Mouse (Mus musculus) forebrain, postnatal 0 days (tissue): ENCODE results near the gene Lrfn1. TPM values are rescaled to one million over a fixed set of nuclear protein-coding genes. Genes with fewer than 3 reads are reported as not detected.
"Not testable (repeated sequence)": the region's sequence is repeated elsewhere in the genome, so short reads cannot be mapped to it uniquely, and the experiment has no call there.

ENCODE experiments used
- ATAC-seq: fragments of 200-750 bp; cut with Nextera tagmentation; 2 replicates; pipeline ENCODE4 v1.8.0; 2017; ENCODE audit warnings: mild to moderate bottlenecking, moderate library complexity
- DNase-seq: peaks from one replicate; pipeline ENCODE4 v3.0.0-alpha.2; 2015
- H3K27ac ChIP-seq: fragments of 300-500 bp; sonication (generic); 2 replicates; pipeline ENCODE4 v1.5.1; 2014; ENCODE audit warnings: low read depth, mild to moderate bottlenecking, antibody characterized with exemption, low read length, moderate library complexity, mixed read lengths
- H3K27me3 ChIP-seq: fragments of 300-500 bp; sonication (generic); 2 replicates; pipeline ENCODE4 v1.6.1; 2014; ENCODE audit warnings: mild to moderate bottlenecking, low read length, mixed read lengths; ENCODE audit not compliant: insufficient read depth
- H3K36me3 ChIP-seq: fragments of 300-500 bp; sonication (generic); 2 replicates; pipeline ENCODE4 v1.6.1; 2014; ENCODE audit warnings: mild to moderate bottlenecking, moderate library complexity; ENCODE audit not compliant: insufficient read depth
- H3K4me1 ChIP-seq: fragments of 300-500 bp; sonication (generic); 2 replicates; pipeline ENCODE4 v1.6.1; 2014; ENCODE audit warnings: antibody characterized with exemption; ENCODE audit not compliant: insufficient read depth
- H3K4me2 ChIP-seq: fragments of 300-500 bp; sonication (generic); 2 replicates; pipeline ENCODE4 v1.6.1; 2014; ENCODE audit warnings: low read depth, mild to moderate bottlenecking, moderate library complexity
- H3K4me3 ChIP-seq: fragments of 300-500 bp; sonication (generic); 2 replicates; pipeline ENCODE4 v1.5.1; 2014; ENCODE audit warnings: low read depth, low read length, mixed read lengths
- H3K9ac ChIP-seq: fragments of 300-500 bp; sonication (generic); 2 replicates; pipeline ENCODE4 v1.6.1; 2014; ENCODE audit warnings: mild to moderate bottlenecking
- H3K9me3 ChIP-seq: fragments of 300-500 bp; sonication (generic); 2 replicates; pipeline ENCODE4 v1.6.1; 2016; ENCODE audit warnings: low read length
- CTCF ChIP-seq: sonication (generic); IDR thresholded peaks from 2 replicates; pipeline ENCODE4 v1.5.1; 2016; ENCODE audit warnings: antibody characterized with exemption, control low read depth, low read depth
- WGBS: fragments of 180-500 bp; shearing (Covaris S2); extraction: QIAGEN DNeasy Blood & Tissue Kit; methylation state at CpG from one replicate; pipeline ENCODE4 v1.1.7; 2014; 5-methylcytosine and 5-hydroxymethylcytosine counted together
- polyA plus RNA-seq: library from polyadenylated mRNA; unstranded; fragments of >200 nt; fragmentation: Nextera tagmentation; extraction: Ambion mirVana; gene quantifications from 2 replicates; pipeline ENCODE4 v1.2.1, GENCODE M21; 2015
- total RNA-seq: library from RNA; depleted of rRNA; stranded (reverse); fragments of >200 nt; gene quantifications from 2 replicates; pipeline ENCODE4 v1.2.3, GENCODE M21; 2014

Lrfn1 gene
- total and polyA plus RNA-seq, 2 experiments from 2014 or later = 21.2 to 88.3 TPM

DNA sequence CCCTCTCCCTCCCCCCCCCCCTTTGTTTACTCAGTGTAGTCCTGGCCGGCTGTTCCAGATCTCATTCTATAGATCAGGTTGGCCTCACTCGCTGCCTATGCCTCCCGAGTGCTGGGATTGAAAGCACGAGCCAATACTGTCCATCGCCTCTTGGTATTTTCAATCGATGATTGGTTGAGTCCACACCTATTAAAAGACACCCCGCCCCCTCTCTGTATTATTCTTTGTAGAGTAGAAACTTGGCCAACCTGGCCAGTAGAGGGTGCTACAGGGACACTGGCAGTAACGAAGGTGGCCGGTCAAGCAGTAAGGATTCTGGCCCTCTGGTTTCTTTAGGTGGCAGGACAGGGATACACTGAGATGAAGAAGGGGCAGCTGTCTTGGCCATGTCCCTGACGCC lies 38.6 kb downstream of the Lrfn1 start:
- no peak overlapping the region for H3K4me3 ChIP-seq
- WGBS = 4% methylated on average over 10 of the region's 10 CpGs
- no peaks in the 10 kb centered on the region; the same call in 1 of the 2 replicates for H3K27me3 ChIP-seq
- H3K27ac ChIP-seq = no peak overlapping the region
- H3K9ac ChIP-seq = no peak overlapping the region
- TF ChIP-seq CTCF = peak; percentile 45
- H3K4me2 ChIP-seq = no peak overlapping the region
- H3K36me3 ChIP-seq = no peaks in the 10 kb centered on the region
- ATAC-seq = no peak
- no peaks in the 10 kb centered on the region for H3K4me1 ChIP-seq
- DNase-seq = no peak
- no peaks in the 10 kb centered on the region for H3K9me3 ChIP-seq

DNA sequence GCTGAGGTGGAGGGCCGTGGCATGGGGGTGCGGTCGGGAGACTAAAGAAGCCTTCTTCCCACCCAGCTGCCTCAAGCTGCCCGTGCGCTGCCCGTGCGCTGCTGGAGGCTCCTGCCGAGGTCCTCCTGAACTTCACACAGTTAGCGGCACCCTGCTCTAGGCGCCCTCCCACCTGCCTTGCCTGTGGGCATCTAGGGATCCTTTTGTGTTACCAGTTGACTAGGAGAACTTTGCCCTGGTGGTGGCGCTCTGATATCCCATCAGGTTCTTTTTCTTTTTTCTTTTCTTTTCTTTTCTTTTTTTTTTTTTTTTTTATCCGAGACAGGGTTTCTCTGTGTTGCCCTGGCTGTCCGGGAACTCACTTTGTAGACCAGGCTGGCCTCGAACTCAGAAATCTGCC lies 39.1 kb downstream of the Lrfn1 start:
- no peak for ATAC-seq
- DNase-seq = no peak
- Histone ChIP-seq H3K4me1 (no peaks in the 10 kb centered on the region), H3K9ac (no peak overlapping the region), H3K4me3 (no peak overlapping the region), H3K27me3 (no peaks in the 10 kb centered on the region; the same call in 1 of the 2 replicates), H3K9me3 (no peaks in the 10 kb centered on the region), H3K27ac (no peak overlapping the region), H3K36me3 (no peaks in the 10 kb centered on the region), H3K4me2 (no peak overlapping the region)
- WGBS = 40% methylated on average over 14 of the region's 14 CpGs
- no peak for TF ChIP-seq CTCF

- no peaks in the 10 kb centered on the region for H3K36me3 ChIP-seq
- ATAC-seq (no peak), DNase-seq (no peak)
- H3K9ac ChIP-seq = no peak overlapping the region
- no peak for TF ChIP-seq CTCF
- H3K4me2 ChIP-seq = no peak overlapping the region
- H3K27ac ChIP-seq = no peak overlapping the region
- no peaks in the 10 kb centered on the region for H3K9me3 ChIP-seq
- 87% methylated on average over 8 of the region's 8 CpGs for WGBS
- H3K27me3 ChIP-seq = no peaks in the 10 kb centered on the region; the same call in 1 of the 2 replicates
- no peaks in the 10 kb centered on the region for H3K4me1 ChIP-seq
- no peak overlapping the region for H3K4me3 ChIP-seq
These were observed 40.5 kb downstream of the Lrfn1 start for GRCm38 (mm10) chr7:28492310-28492709.

DNA sequence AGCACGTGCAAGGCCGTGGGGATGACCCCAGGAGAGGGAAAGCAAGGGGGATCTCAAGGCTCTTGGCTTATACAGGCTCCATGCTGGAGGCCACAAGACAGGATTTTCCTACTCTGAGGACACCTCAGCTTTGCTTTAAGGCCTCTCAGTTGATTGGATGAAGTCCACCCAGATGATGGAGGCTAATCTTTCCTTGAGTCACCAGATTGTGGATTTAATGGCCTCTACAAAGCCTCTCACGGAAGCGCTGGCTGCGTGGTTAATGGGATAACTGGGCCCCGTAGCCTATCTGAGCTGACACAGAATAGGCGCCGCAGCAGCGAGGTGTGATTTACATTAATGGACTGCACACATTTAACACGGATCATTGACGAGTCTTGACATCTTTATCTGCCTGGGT lies 43.6 kb downstream of the Lrfn1 start:
- H3K27me3 ChIP-seq = no peaks in the 10 kb centered on the region
- H3K27ac ChIP-seq = no peak overlapping the region
- no peaks in the 10 kb centered on the region for H3K9me3 ChIP-seq
- DNase-seq = no peak
- H3K36me3 ChIP-seq = no peaks in the 10 kb centered on the region
- H3K4me2 ChIP-seq = no peak overlapping the region
- no peak overlapping the region for H3K9ac ChIP-seq
- H3K4me1 ChIP-seq = no peaks in the 10 kb centered on the region
- WGBS = 64% methylated on average over 11 of the region's 11 CpGs
- no peak for TF ChIP-seq CTCF
- no peak for ATAC-seq
- H3K4me3 ChIP-seq = no peak overlapping the region

GRCm38 (mm10) chr7:28505585-28505984 lies 53.8 kb downstream of the Lrfn1 start:
- no peak overlapping the region for H3K4me2 ChIP-seq
- H3K4me1 ChIP-seq = no peaks in the 10 kb centered on the region
- no peak overlapping the region for H3K9ac ChIP-seq
- DNase-seq (no peak), ATAC-seq (no peak)
- H3K4me3 ChIP-seq = no peak overlapping the region
- WGBS = 8% methylated on average over 5 of the region's 5 CpGs
- no peak overlapping the region for H3K27ac ChIP-seq
- H3K36me3 ChIP-seq = no peaks in the 10 kb centered on the region
- no peaks in the 10 kb centered on the region for H3K27me3 ChIP-seq
- no peak for TF ChIP-seq CTCF
- no peaks in the 10 kb centered on the region for H3K9me3 ChIP-seq

DNA sequence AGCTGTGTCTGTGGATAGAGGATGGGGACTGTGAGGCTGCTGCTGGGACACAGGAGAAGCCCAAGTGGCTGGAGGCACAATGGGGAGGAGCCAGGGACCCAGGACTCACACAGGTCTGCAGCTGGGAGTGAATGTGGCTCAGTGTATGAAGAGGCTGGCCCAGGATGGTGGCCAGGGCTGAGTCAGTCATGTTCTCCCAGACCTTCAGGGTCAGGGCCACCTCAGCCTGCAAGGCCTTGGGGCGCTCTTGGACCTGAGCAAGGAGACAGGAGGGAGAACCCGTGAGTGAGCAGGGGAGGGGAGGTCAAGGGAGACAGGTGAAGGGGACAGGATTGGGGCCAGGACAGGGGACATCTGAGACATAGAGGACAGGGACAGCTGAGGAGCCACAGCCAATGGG lies 57.3 kb downstream of the Lrfn1 start:
- not testable (repeated sequence) for H3K9ac ChIP-seq, H3K4me3 ChIP-seq, H3K27me3 ChIP-seq, H3K9me3 ChIP-seq, DNase-seq, H3K36me3 ChIP-seq, ATAC-seq, H3K4me1 ChIP-seq, H3K27ac ChIP-seq, H3K4me2 ChIP-seq
- WGBS = no CpG with 5 or more reads among the region's 2 CpGs

DNA sequence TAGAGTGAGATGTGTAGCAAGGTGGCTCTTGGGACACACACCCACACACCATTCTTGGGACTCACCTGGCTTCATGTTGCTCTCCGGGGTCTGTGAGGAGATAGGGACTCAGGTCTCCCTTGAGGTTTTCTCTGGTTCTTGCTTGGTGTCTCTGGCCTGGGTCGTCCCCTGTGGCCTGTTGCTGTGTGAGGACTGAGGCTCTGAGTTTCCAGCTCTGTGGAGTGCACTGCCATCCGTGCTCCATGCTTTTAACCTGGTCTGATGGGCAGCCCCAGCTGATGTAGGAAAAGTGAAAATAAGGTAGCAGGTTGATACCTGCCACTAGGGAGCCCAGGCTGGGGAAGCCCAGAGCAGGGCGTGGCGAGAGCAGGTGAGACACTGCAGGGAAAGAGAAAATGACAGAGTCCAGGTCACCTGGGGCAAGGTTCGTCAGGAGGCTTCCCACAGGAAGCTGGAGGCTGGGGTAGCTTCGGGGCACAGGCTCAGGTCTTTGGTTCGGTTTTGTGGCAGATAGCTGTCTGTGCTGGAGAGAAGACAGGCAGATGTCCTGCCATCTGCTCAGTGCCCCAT lies 58.7 kb downstream of the Lrfn1 start, which contains the start of gene Ifnl2:
Gene Ifnl2, minus strand, starts transcription at position 51 of the 570 bp plus-strand sequence.
- H3K9me3 ChIP-seq, H3K27ac ChIP-seq, H3K27me3 ChIP-seq, H3K4me1 ChIP-seq, H3K4me3 ChIP-seq, H3K9ac ChIP-seq, H3K36me3 ChIP-seq, ATAC-seq, H3K4me2 ChIP-seq, DNase-seq: not testable (repeated sequence)
- 65% methylated on average over 8 of the region's 8 CpGs for WGBS
